Mouse (Mus musculus): ENCODE measurements around the gene Zfp189.

- peak; percentile 59 for TF ChIP-seq GATA1 (IDR thresholded peaks at IDR 0.05; ENCODE audit: low read length)
- TF ChIP-seq TAL1 (IDR thresholded peaks at IDR 0.05; ENCODE audit: low read length), result peak; percentile 57; the same call in 2 of the 3 replicates
Observed at GRCm38 (mm10) chr4:49474583-49474982, 46.4 kb upstream of the Zfp189 start.

Measured in erythroblast, embryonic 14.5 days (primary cell).